Mouse (Mus musculus) forebrain, embryonic 11.5 days (tissue): ENCODE measurements around the gene Gm10337. TPM values are rescaled to one million over a fixed set of nuclear protein-coding genes. Genes with fewer than 3 reads are reported as not detected.

Experiments
- ATAC-seq: fragments of 200-750 bp; cut with Nextera tagmentation; replicated peaks from 2 replicates; pipeline ENCODE4 v1.8.0; 2017; ENCODE audit warnings: moderate TSS enrichment; ENCODE audit not compliant: low FRiP score
- DNase-seq: peaks from one replicate; pipeline ENCODE4 v3.0.0-alpha.2; 2017; ENCODE audit warnings: low spot score
- H3K27ac ChIP-seq: fragments of 300-500 bp; sonication (generic); 2 replicates; pipeline ENCODE4 v1.5.1; 2014; ENCODE audit warnings: low read depth, low read length
- H3K27me3 ChIP-seq: fragments of 300-500 bp; sonication (generic); 2 replicates; pipeline ENCODE4 v1.6.1; 2014; ENCODE audit warnings: mild to moderate bottlenecking, low read length, mixed read lengths; ENCODE audit not compliant: control insufficient read depth, insufficient read depth
- H3K36me3 ChIP-seq: fragments of 300-500 bp; sonication (generic); 2 replicates; pipeline ENCODE4 v1.6.1; 2014; ENCODE audit warnings: mild to moderate bottlenecking, low read length, moderate library complexity, mixed read lengths; ENCODE audit not compliant: control insufficient read depth, insufficient read depth
- H3K4me1 ChIP-seq: fragments of 300-500 bp; sonication (generic); replicated peaks from 2 replicates; pipeline ENCODE4 v1.6.1; 2014; ENCODE audit warnings: low read length, mixed read lengths; ENCODE audit not compliant: control insufficient read depth, insufficient read depth
- H3K4me2 ChIP-seq: fragments of 300-500 bp; sonication (generic); 2 replicates; pipeline ENCODE4 v1.6.1; 2014; ENCODE audit warnings: low read depth, mild to moderate bottlenecking, low read length, moderate library complexity, mixed read lengths; ENCODE audit not compliant: severe bottlenecking
- H3K4me3 ChIP-seq: fragments of 300-500 bp; sonication (generic); 2 replicates; pipeline ENCODE4 v1.5.1; 2014; ENCODE audit warnings: low read depth, low read length
- H3K9ac ChIP-seq: fragments of 300-500 bp; sonication (generic); 2 replicates; pipeline ENCODE4 v1.6.1; 2014; ENCODE audit warnings: low read length
- H3K9me3 ChIP-seq: fragments of 300-500 bp; sonication (generic); 2 replicates; pipeline ENCODE4 v1.6.1; 2016; ENCODE audit warnings: low read length, mixed read lengths; ENCODE audit not compliant: control insufficient read depth
- WGBS: fragments of 180-500 bp; shearing (Covaris S2); extraction: QIAGEN DNeasy Blood & Tissue Kit; methylation state at CpG from one replicate; pipeline ENCODE4 v1.1.7; 2014; 5-methylcytosine and 5-hydroxymethylcytosine counted together
- polyA plus RNA-seq: library from polyadenylated mRNA; unstranded; fragments of >200 nt; fragmentation: Nextera tagmentation; extraction: Ambion mirVana; gene quantifications from 2 replicates; pipeline ENCODE4 v1.2.1, GENCODE M21; 2014

Gene Gm10337
- polyA plus RNA-seq, 1 experiment from 2014 or later, result not detected

DNA sequence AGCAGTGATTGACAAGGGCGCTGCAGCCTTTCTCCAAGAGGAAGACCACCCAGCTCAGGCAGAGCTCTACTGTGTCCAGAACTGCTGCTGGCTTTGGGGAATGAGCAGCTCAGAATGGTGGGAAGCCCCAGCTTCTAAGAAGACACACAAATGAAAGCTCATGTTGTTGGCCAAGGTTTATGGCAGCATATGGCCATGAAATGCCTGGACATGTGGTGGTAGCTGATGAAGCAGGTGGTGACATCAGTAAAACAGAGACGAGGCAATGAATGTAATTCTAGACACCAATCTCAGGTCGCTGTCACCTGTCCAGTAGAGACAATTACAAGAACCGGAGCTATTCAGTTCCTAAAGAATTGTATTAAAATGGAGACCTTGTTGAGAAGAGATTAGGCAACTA lies 41.3 kb downstream of the Gm10337 start:
- Histone ChIP-seq H3K27ac (no peak overlapping the region), H3K4me3 (no peak overlapping the region), H3K9ac (no peak overlapping the region), H3K36me3 (no peaks in the 10 kb centered on the region), H3K4me2 (no peak overlapping the region), H3K27me3 (no peaks in the 10 kb centered on the region), H3K4me1 (no peaks in the 10 kb centered on the region), H3K9me3 (no peaks in the 10 kb centered on the region)
- no peak for DNase-seq
- 95% methylated on average over 4 of the region's 4 CpGs for WGBS
- ATAC-seq, result no peak

DNA sequence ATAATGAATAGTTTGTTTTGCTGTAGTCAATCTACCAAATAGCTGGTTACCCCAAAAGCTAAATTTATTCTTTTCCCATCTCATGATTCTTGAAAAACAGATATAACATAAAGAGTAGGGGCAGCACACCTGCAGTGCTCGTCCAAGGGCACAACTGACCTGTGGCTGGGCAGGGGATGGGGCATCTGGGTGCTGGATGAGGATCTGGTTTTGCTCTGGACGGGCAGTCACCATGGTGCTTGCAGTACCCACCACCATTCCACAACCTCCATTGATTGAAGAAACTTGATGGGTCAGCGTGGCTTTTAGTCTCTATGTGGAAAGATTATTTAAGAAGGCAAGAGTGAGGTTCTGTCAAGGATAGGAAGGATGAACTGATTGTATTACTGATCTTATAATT lies 42.7 kb downstream of the Gm10337 start:
- no peaks in the 10 kb centered on the region for H3K9me3 ChIP-seq
- ATAC-seq (no peak), DNase-seq (no peak)
- WGBS, result 84% methylated on average over 3 of the region's 3 CpGs
- no peak overlapping the region for H3K4me3 ChIP-seq
- no peaks in the 10 kb centered on the region for H3K36me3 ChIP-seq
- no peak overlapping the region for H3K4me2 ChIP-seq
- no peak overlapping the region for H3K9ac ChIP-seq
- no peaks in the 10 kb centered on the region for H3K27me3 ChIP-seq
- no peaks in the 10 kb centered on the region for H3K4me1 ChIP-seq
- no peak overlapping the region for H3K27ac ChIP-seq

DNA sequence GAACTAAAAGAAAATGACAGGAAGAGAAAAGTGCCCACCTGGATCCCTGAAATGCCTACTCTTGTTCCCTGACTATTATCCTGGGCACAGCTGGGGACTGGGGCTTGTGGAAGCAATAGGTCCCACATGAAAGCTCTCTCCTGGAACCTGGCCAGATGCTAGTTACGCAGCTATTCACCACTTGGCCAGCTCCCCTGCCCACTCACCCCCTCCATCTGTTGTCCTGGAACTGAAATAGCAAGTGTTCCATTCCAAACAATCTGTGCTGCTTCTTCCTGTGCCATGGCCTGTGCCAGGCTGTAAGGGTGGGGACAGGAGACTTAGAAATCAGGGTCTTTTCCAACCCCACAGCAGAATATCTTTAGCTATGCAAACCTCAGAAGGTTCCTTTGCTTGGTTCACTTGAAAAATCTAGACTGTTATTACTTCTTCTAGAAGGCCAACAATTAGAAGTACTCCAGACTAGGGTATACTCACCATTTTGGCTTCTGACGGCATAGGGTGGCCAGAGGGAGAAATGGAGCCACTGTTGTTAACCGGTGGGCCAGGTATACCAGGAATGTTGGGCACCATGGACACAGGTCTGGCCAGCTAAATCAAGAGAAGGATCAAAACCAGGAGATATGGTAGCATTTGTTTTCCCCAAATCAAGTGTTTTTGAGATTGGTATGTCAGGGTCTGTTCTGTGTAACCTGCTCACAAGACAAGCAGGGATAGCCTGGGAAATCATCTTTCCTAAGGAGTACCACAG lies 43.3 kb downstream of the Gm10337 start:
- H3K27ac ChIP-seq, result no peak overlapping the region
- 93% methylated on average over 3 of the region's 3 CpGs for WGBS

DNA sequence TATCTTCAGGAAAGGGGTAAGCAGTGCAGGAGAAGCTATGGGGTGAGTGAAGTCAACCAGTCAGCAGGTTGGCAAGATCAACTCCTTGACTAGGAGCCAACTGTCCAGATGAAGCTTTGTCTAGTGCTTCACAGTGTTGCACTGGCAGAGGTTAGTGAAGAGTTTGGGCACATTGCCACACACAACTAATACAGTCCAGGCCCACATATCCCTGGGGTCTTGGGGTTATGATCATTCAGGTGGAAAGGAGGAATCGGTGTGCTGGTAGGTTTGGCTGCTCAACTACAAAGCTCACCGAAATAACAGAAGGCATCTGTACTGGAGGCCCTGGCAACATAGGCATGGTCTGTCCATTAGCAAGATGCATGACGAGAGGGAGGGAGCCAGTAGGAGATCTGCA lies 44.0 kb downstream of the Gm10337 start:
- 94% methylated on average over 3 of the region's 3 CpGs for WGBS

More for the DNA sequence above, 43.3 kb downstream of the Gm10337 start:
- Histone ChIP-seq H3K9ac (no peak overlapping the region), H3K4me1 (no peaks in the 10 kb centered on the region), H3K36me3 (no peaks in the 10 kb centered on the region), H3K27me3 (no peaks in the 10 kb centered on the region), H3K4me3 (no peak overlapping the region), H3K4me2 (no peak overlapping the region), H3K9me3 (no peaks in the 10 kb centered on the region)
- DNase-seq (no peak), ATAC-seq (no peak)

DNA sequence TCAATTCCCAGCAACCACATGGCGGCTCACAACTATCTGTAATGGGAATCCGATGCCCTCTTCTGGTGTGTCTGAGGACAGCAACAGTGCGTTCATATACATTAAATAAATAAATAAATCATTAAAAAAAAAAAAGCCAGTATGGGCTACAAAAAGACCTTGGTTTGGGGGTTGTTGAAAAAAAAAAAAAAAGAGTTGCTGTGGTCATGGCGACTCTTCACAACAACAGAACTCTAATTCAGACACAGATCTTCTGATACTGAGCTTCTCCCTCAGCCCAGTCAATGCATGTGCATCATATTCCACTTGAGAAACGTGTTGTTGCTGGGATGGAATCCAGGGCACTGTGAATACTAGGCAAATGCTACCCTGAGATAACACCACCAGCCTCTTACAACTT lies 49.1 kb downstream of the Gm10337 start:
- WGBS, result 94% methylated on average over 5 of the region's 5 CpGs
- H3K27me3 ChIP-seq, result no peaks in the 10 kb centered on the region

More for the DNA sequence above, 44.0 kb downstream of the Gm10337 start:
- Histone ChIP-seq H3K36me3 (no peaks in the 10 kb centered on the region), H3K27ac (no peak overlapping the region), H3K4me2 (no peak overlapping the region), H3K27me3 (no peaks in the 10 kb centered on the region), H3K4me3 (no peak overlapping the region), H3K9ac (no peak overlapping the region), H3K9me3 (no peaks in the 10 kb centered on the region), H3K4me1 (no peaks in the 10 kb centered on the region)
- no peak for ATAC-seq
- DNase-seq, result no peak

More for the DNA sequence above, 49.1 kb downstream of the Gm10337 start:
- H3K4me3 ChIP-seq, result no peak overlapping the region
- H3K4me1 ChIP-seq, result no peaks in the 10 kb centered on the region
- ATAC-seq, result no peak
- no peaks in the 10 kb centered on the region for H3K9me3 ChIP-seq
- DNase-seq, result no peak
- H3K9ac ChIP-seq, result no peak overlapping the region
- no peak overlapping the region for H3K27ac ChIP-seq
- no peak overlapping the region for H3K4me2 ChIP-seq
- peaks cover 3% of the 10 kb centered on the region; the same call in 1 of the 2 replicates for H3K36me3 ChIP-seq

Other genes with a start within 250 kb of the Gm10337 start
- 19.3 and 19.7 TPM in 2 replicates for gene Rarg, start 246.2 kb upstream of the Gm10337 start, polyA plus RNA-seq
- 0.21 and 0.48 TPM in 2 replicates for gene Gm9918, start 233.2 kb upstream of the Gm10337 start, polyA plus RNA-seq
- gene Mfsd5, start 224.3 kb upstream of the Gm10337 start, polyA plus RNA-seq, result 55.6 and 64.7 TPM in 2 replicates
- gene Espl1, start 207.5 kb upstream of the Gm10337 start, polyA plus RNA-seq, result 58.3 and 60.3 TPM in 2 replicates
- 357 and 374 TPM in 2 replicates for gene Pfdn5, start 177.6 kb upstream of the Gm10337 start, polyA plus RNA-seq
- gene Myg1, start 172.0 kb upstream of the Gm10337 start, polyA plus RNA-seq, result 113 and 124 TPM in 2 replicates
- gene Aaas, start 153.0 kb upstream of the Gm10337 start, polyA plus RNA-seq, result 103 and 114 TPM in 2 replicates
- gene Sp7, start 136.5 kb upstream of the Gm10337 start, polyA plus RNA-seq, result 0.20 and 0.52 TPM in 2 replicates
- gene Sp1, start 97.6 kb upstream of the Gm10337 start, polyA plus RNA-seq, result 12.2 and 12.5 TPM in 2 replicates
- 1.0 TPM in 1 of 2 replicates, not detected in the other for gene Amhr2, start 58.4 kb upstream of the Gm10337 start, polyA plus RNA-seq
- gene Prr13, start 44.7 kb upstream of the Gm10337 start, polyA plus RNA-seq, result 87.9 and 97.2 TPM in 2 replicates
- gene Pcbp2, start 33.2 kb upstream of the Gm10337 start, polyA plus RNA-seq, result 236 and 247 TPM in 2 replicates
- 25.4 and 28.4 TPM in 2 replicates for gene Map3k12, start 13.3 kb downstream of the Gm10337 start, polyA plus RNA-seq
- gene Tarbp2, start 14.5 kb downstream of the Gm10337 start, polyA plus RNA-seq, result 98.9 and 109 TPM in 2 replicates
- 0.80 and 2.1 TPM in 2 replicates for gene Npff, start 21.2 kb downstream of the Gm10337 start, polyA plus RNA-seq
- gene Gm28047, start 121.3 kb downstream of the Gm10337 start, polyA plus RNA-seq, result 0.37 TPM in 1 of 2 replicates, not detected in the other
- 15.1 and 15.5 TPM in 2 replicates for gene Atf7, start 121.7 kb downstream of the Gm10337 start, polyA plus RNA-seq
- gene Atp5g2, start 168.6 kb downstream of the Gm10337 start, polyA plus RNA-seq, result 52.7 and 58.4 TPM in 2 replicates
- gene Calcoco1, start 218.5 kb downstream of the Gm10337 start, polyA plus RNA-seq, result 30.4 and 31.1 TPM in 2 replicates